Mouse (Mus musculus) left cerebral cortex, adult 18-20 months (tissue): Measurements from ENCODE around the gene Wdr18. TPM values are rescaled to one million over a fixed set of nuclear protein-coding genes. Genes with fewer than 3 reads are reported as not detected.

ENCODE experiments used
- total RNA-seq, 2 experiments: library from RNA; stranded (reverse); gene quantifications; 2 replicates each; pipeline ENCODE4 v1.2.3; 2021

Gene Wdr18
- total RNA-seq, 2 experiments from 2014 or later, result 45.3 to 46.5 TPM

Other genes with a start within 250 kb of the Wdr18 start
- gene Hcn2, start 243.5 kb upstream of the Wdr18 start, total RNA-seq, result 100 to 1,000 TPM; 142 to 157 TPM
- 10 to 100 TPM; 50.6 to 55.3 TPM for gene Polrmt, start 213.6 kb upstream of the Wdr18 start, total RNA-seq
- gene Fgf22, start 205.1 kb upstream of the Wdr18 start, total RNA-seq, result 1 to 10 TPM; 4.3 to 5.6 TPM
- 10 to 100 TPM; 86.7 to 98.4 TPM for gene Rnf126, start 193.2 kb upstream of the Wdr18 start, total RNA-seq
- 1 to 10 TPM; 2.7 to 3.2 TPM for gene Fstl3, start 182.9 kb upstream of the Wdr18 start, total RNA-seq
- gene Prss57, start 169.2 kb upstream of the Wdr18 start, total RNA-seq, result under 1 TPM; 0.63 to 0.72 TPM
- 100 to 1,000 TPM; 290 to 308 TPM for gene Palm, start 166.6 kb upstream of the Wdr18 start, total RNA-seq
- under 1 TPM; 0.61 to 0.86 TPM for gene Misp, start 139.2 kb upstream of the Wdr18 start, total RNA-seq
- 10 to 100 TPM; 54.3 to 62.5 TPM for gene Ptbp1, start 105.7 kb upstream of the Wdr18 start, total RNA-seq
- 1 to 10 TPM; 2.2 to 2.3 TPM for gene Prtn3, start 85.7 kb upstream of the Wdr18 start, total RNA-seq
- gene Plppr3, start 85.5 kb upstream of the Wdr18 start, total RNA-seq, result 10 to 100 TPM; 55.6 to 58.0 TPM
- gene Elane, start 73.9 kb upstream of the Wdr18 start, total RNA-seq, result not detected
- not detected for gene Cfd, start 69.3 kb upstream of the Wdr18 start, total RNA-seq
- 10 to 100 TPM; 48.6 to 63.7 TPM for gene Med16, start 51.2 kb upstream of the Wdr18 start, total RNA-seq
- gene Gm26602, start 49.3 kb upstream of the Wdr18 start, total RNA-seq, result not detected
- 10 to 100 TPM in 1 of 2 experiments, 1 to 10 TPM in 1; 5.3 to 10.3 TPM for gene Kiss1r, start 43.2 kb upstream of the Wdr18 start, total RNA-seq
- gene R3hdm4, start 38.9 kb upstream of the Wdr18 start, total RNA-seq, result 100 to 1,000 TPM; 307 to 318 TPM
- gene Arid3a, start 33.1 kb upstream of the Wdr18 start, total RNA-seq, result 1 to 10 TPM; 5.6 to 7.2 TPM
- gene Grin3b, start 10.6 kb downstream of the Wdr18 start, total RNA-seq, result under 1 TPM; 0.14 to 0.16 TPM
- gene Tmem259, start 24.2 kb downstream of the Wdr18 start, total RNA-seq, result 100 to 1,000 TPM; 112 to 113 TPM
- 1 to 10 TPM; 6.7 to 8.0 TPM for gene Cnn2, start 28.4 kb downstream of the Wdr18 start, total RNA-seq
- gene Abca7, start 36.3 kb downstream of the Wdr18 start, total RNA-seq, result 10 to 100 TPM; 13.0 to 13.7 TPM
- 1 to 10 TPM; 3.7 to 4.1 TPM for gene Arhgap45, start 56.5 kb downstream of the Wdr18 start, total RNA-seq
- 10 to 100 TPM; 73.6 to 75.2 TPM for gene Polr2e, start 79.6 kb downstream of the Wdr18 start, total RNA-seq
- gene Gpx4, start 87.0 kb downstream of the Wdr18 start, total RNA-seq, result 100 to 1,000 TPM; 554 to 575 TPM
- gene Sbno2, start 145.4 kb downstream of the Wdr18 start, total RNA-seq, result 10 to 100 TPM; 16.8 to 18.8 TPM
- 100 to 1,000 TPM; 108 to 109 TPM for gene Stk11, start 155.7 kb downstream of the Wdr18 start, total RNA-seq
- 100 to 1,000 TPM; 367 to 371 TPM for gene Atp5d, start 178.5 kb downstream of the Wdr18 start, total RNA-seq
- gene Cbarp, start 180.7 kb downstream of the Wdr18 start, total RNA-seq, result 100 to 1,000 TPM; 418 to 437 TPM
- gene Midn, start 188.1 kb downstream of the Wdr18 start, total RNA-seq, result 100 to 1,000 TPM; 105 TPM
- 10 to 100 TPM; 89.7 to 94.6 TPM for gene Cirbp, start 205.8 kb downstream of the Wdr18 start, total RNA-seq
- 1 to 10 TPM; 6.8 to 7.0 TPM for gene 1600002K03Rik, start 212.8 kb downstream of the Wdr18 start, total RNA-seq
- 1 to 10 TPM; 7.0 to 8.2 TPM for gene Efna2, start 219.3 kb downstream of the Wdr18 start, total RNA-seq